Mouse (Mus musculus) R1 (cell line): ENCODE measurements at regions not wholly inside any gene's neighbourhood (a gene's known extent, or its start where the extent isn't known, plus 50 kb on each side); places are given as distances from the start of the nearest gene placed in this dataset.

Experiments used
- DNase-seq: peaks from one replicate; pipeline ENCODE4 v3.0.0-alpha.2; 2018; ENCODE audit warnings: low read depth, low spot score

- DNase-seq = no peak
These were observed 277.4 kb upstream of the Actbl2 start for GRCm38 (mm10) chr13:110977379-110977778.

- no peak for DNase-seq
These were observed 276.8 kb upstream of the Actbl2 start for GRCm38 (mm10) chr13:110978022-110978421.

- DNase-seq = no peak
These were observed 264.1 kb upstream of the Actbl2 start for GRCm38 (mm10) chr13:110990677-110991076.

GRCm38 (mm10) chr13:110991121-110991520 is 263.7 kb upstream of the Actbl2 start:
- no peak for DNase-seq

- no peak for DNase-seq
These were observed 260.2 kb upstream of the Actbl2 start for GRCm38 (mm10) chr13:110994596-110994995.

- no peak for DNase-seq
These were observed 252.1 kb upstream of the Actbl2 start for GRCm38 (mm10) chr13:111002670-111003069.

- no peak for DNase-seq
These were observed 240.7 kb upstream of the Actbl2 start for GRCm38 (mm10) chr13:111014142-111014541.

GRCm38 (mm10) chr13:111030111-111030510 is 224.7 kb upstream of the Actbl2 start:
- no peak for DNase-seq

- no peak for DNase-seq
These were observed 223.2 kb upstream of the Actbl2 start for GRCm38 (mm10) chr13:111031633-111032032.

GRCm38 (mm10) chr13:111043637-111044036 is 211.2 kb upstream of the Actbl2 start:
- no peak for DNase-seq

GRCm38 (mm10) chr13:111044328-111045002 is 210.3 kb upstream of the Actbl2 start:
- DNase-seq = no peak

GRCm38 (mm10) chr13:111050097-111050496 is 204.7 kb upstream of the Actbl2 start:
- DNase-seq = no peak

GRCm38 (mm10) chr13:111055817-111056216 is 199.0 kb upstream of the Actbl2 start:
- no peak for DNase-seq

GRCm38 (mm10) chr13:111087753-111088152 is 167.1 kb upstream of the Actbl2 start:
- DNase-seq = no peak

- no peak for DNase-seq
These were observed 158.7 kb upstream of the Actbl2 start for GRCm38 (mm10) chr13:111096071-111096470.

GRCm38 (mm10) chr13:111097336-111097735 is 157.5 kb upstream of the Actbl2 start:
- no peak for DNase-seq

GRCm38 (mm10) chr13:111098738-111099137 is 156.1 kb upstream of the Actbl2 start:
- no peak for DNase-seq

GRCm38 (mm10) chr13:111099252-111099651 is 155.6 kb upstream of the Actbl2 start:
- DNase-seq = no peak

- peak; percentile 39 for DNase-seq
These were observed 154.4 kb upstream of the Actbl2 start for GRCm38 (mm10) chr13:111100448-111100847.

- DNase-seq = no peak
These were observed 150.1 kb upstream of the Actbl2 start for GRCm38 (mm10) chr13:111104567-111105219.

GRCm38 (mm10) chr13:111131108-111131507 is 123.7 kb upstream of the Actbl2 start:
- DNase-seq = no peak

GRCm38 (mm10) chr13:111136392-111136791 is 118.4 kb upstream of the Actbl2 start:
- no peak for DNase-seq

GRCm38 (mm10) chr13:111142757-111143420 is 111.9 kb upstream of the Actbl2 start:
- DNase-seq = no peak
